Mouse (Mus musculus) kidney, postnatal 4 days (tissue): ENCODE measurements at regions not wholly inside any gene's neighbourhood (a gene's known extent, or its start where the extent isn't known, plus 50 kb on each side); places are given as distances from the start of the nearest gene placed in this dataset.

Experiments used
- DNase-seq, 2 experiments: peaks; one replicate each; pipeline ENCODE4 v3.0.0; 2021; ENCODE audit warnings: mixed read lengths in 2 of 2

- no peak for DNase-seq
Measured at GRCm38 (mm10) chr6:117575057-117575456, 265.9 kb upstream of the Zfp637 start.

GRCm38 (mm10) chr6:117576021-117576420 lies 265.0 kb upstream of the Zfp637 start:
- no peak for DNase-seq

- no peak for DNase-seq
Measured at GRCm38 (mm10) chr6:117577539-117578521, 263.1 kb upstream of the Zfp637 start.

- DNase-seq: no peak
Measured at GRCm38 (mm10) chr6:117580951-117581350, 260.0 kb upstream of the Zfp637 start.

- no peak for DNase-seq
Measured at GRCm38 (mm10) chr6:117583121-117583520, 257.9 kb upstream of the Zfp637 start.

GRCm38 (mm10) chr6:117584563-117584962 lies 256.4 kb upstream of the Zfp637 start:
- no peak for DNase-seq

- DNase-seq: no peak
Measured at GRCm38 (mm10) chr6:117596166-117596840, 244.7 kb upstream of the Zfp637 start.

GRCm38 (mm10) chr6:117604834-117605233 lies 236.1 kb upstream of the Zfp637 start:
- DNase-seq: no peak

- no peak for DNase-seq
Measured at GRCm38 (mm10) chr6:117605685-117606084, 235.3 kb upstream of the Zfp637 start.

- no peak for DNase-seq
Measured at GRCm38 (mm10) chr6:117606211-117606610, 234.8 kb upstream of the Zfp637 start.

GRCm38 (mm10) chr6:117607023-117607422 lies 234.0 kb upstream of the Zfp637 start:
- no peak for DNase-seq

- DNase-seq: peak; percentile 12 to 33
Measured at GRCm38 (mm10) chr6:117609476-117610404, 231.2 kb upstream of the Zfp637 start.

- DNase-seq: no peak
Measured at GRCm38 (mm10) chr6:117611281-117611680, 229.7 kb upstream of the Zfp637 start.

- no peak for DNase-seq
Measured at GRCm38 (mm10) chr6:117611965-117612364, 229.0 kb upstream of the Zfp637 start.

- DNase-seq: peak; percentile 45 to 69
Measured at GRCm38 (mm10) chr6:117612421-117612820, 228.6 kb upstream of the Zfp637 start.

- DNase-seq: peak; percentile 40 to 57
Measured at GRCm38 (mm10) chr6:117613656-117614350, 227.2 kb upstream of the Zfp637 start.

GRCm38 (mm10) chr6:117614386-117614785 lies 226.6 kb upstream of the Zfp637 start:
- DNase-seq: peak in 1 of 2 experiments; percentile 3

- DNase-seq: no peak
Measured at GRCm38 (mm10) chr6:117617168-117617567, 223.8 kb upstream of the Zfp637 start.

- DNase-seq: no peak
Measured at GRCm38 (mm10) chr6:117617951-117618350, 223.0 kb upstream of the Zfp637 start.

- DNase-seq: no peak
Measured at GRCm38 (mm10) chr6:117619606-117620005, 221.4 kb upstream of the Zfp637 start.

GRCm38 (mm10) chr6:117622446-117622845 lies 218.5 kb upstream of the Zfp637 start:
- no peak for DNase-seq

- no peak for DNase-seq
Measured at GRCm38 (mm10) chr6:117622946-117623345, 218.0 kb upstream of the Zfp637 start.
